Mouse (Mus musculus) cerebellum, adult 11 months (tissue): Measurements from ENCODE around the gene Cpeb3.
"Not testable (repeated sequence)": the region's sequence is repeated elsewhere in the genome, so short reads cannot be mapped to it uniquely, and the experiment has no call there.

ENCODE experiments used
- DNase-seq: peaks from one replicate; pipeline ENCODE4 v3.0.0; 2022

Gene Cpeb3

DNA sequence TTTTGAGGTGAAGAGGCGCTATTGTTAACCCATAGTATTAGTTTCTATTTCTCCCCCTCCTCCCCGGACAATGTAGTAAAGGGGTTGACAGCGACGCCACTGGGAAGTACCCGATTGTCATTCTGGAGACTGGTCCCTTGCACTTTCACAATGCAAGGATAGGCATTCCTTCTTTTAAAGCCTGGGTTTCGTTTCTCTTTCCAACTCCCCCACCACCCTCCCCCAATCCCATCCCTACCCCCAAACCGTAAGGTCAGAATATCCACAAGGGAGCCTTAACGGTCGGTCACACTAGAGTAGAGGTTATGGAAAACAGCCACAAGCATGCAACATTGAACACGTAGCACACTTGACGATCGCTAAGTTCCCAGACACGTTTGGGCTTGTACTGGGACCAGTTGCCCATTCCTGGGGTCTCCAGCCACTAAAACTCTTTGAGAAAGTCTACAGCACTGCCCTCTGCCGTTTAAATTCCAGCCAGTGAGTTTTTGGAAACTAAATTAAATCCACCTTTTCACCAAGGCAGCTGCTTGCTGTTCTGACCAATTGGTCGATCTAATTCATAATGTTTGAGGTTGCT lies at the start of gene Cpeb3:
Gene Cpeb3 (minus strand): TSS at position 426 of the 580 bp plus-strand sequence.
- DNase-seq, result no peak

DNA sequence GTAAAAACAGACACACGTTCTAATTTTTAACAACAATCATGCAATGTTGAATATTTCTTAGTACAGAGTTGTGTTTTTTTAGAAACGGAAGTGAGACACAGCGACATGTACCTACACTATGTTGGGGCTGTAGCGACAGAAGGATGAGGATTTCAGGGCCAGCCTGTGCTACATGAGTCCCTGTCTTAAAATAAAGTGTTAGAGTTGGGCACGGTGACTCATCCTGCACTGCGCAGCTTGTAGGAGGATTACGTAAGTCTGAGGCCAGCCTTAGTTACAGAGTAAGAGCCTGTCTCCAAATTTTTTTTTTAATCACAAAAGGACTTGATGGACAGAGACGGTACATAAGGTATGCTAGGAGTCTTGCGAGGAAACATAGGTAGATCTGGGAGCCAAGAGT lies 46.9 kb upstream of the Cpeb3 start:
- DNase-seq, result no peak

GRCm38 (mm10) chr19:37252104-37252503 lies 43.7 kb upstream of the Cpeb3 start:
- no peak for DNase-seq

DNA sequence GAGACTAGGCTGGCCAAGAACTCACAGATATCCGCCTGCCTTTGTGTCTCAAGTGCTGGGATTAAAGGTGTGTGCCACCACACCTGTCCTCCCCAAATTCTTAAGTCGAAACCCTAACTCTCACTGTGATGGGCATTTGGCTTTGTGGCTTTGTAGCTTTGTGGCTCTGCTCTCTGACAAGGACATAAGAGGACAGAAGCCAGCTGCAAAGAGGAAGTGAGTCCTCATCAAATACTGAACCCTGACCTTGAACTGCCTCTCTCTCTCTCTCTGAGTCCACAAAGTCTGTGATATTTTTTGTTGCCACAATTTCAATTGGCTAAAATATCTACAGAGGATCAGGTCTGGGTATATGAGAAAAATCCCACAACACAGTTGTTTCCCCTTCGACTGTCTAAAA lies 39.8 kb upstream of the Cpeb3 start:
- DNase-seq, result no peak

DNA sequence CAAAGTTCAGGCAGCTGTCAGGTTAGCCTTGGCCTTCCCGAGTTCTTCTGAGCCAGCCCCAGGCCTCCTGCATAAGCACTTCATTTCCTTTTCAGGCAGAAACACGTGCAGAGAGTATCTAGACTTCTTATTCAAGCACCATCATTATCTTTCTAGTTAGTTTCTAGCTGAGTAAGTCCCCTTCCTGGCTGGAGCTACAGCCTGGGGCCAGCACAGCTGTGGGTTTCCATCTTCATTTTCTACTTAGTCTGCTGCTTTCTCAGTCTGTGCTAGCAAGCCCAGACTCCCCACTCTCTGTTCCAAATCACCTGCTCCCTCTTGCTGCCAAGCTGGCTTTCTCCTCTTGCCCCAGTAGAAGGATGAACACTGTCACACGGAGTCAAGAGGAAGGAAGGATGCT lies 38.5 kb upstream of the Cpeb3 start:
- DNase-seq, result no peak

GRCm38 (mm10) chr19:37242707-37243106 lies 34.3 kb upstream of the Cpeb3 start:
- no peak for DNase-seq

- DNase-seq, result no peak
Observed at GRCm38 (mm10) chr19:37241201-37241600, 32.8 kb upstream of the Cpeb3 start.

- no peak for DNase-seq
Observed at GRCm38 (mm10) chr19:37239096-37239495, 30.7 kb upstream of the Cpeb3 start.

- no peak for DNase-seq
Observed at GRCm38 (mm10) chr19:37238651-37239050, 30.2 kb upstream of the Cpeb3 start.

DNA sequence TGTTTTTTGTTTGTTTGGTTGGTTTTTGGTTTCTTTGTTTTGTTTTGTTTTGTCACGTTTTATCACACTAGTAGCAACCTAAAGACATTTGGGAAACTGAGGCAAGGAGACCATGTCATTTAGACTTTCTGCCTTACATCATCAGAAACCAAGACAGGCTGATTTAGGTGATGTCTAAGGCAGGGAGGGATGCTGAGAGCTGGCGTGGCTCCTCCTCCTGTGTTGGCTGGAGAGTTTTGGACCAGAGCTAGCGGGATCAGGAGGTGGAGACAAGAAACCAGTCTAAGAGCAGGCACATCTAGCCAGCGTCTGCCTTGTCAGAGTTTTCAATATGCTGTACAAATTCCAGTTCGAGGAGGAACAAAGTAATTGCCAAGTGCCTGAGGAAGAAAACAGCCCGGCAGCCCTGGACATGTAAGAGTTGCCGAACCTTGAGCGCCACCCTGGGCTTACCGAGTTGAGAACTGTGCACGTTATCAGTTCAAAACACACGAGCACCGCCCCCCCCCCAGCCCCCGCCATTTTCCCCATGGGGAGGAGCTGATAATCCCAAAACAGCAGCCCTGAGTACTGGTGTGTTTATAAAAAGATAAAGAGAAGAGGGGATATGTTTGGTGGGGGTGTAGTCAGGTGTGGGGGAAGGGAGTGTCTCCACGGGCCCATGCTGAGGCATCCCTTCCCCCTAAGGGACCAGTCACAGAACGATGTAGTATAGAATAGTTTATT lies 29.5 kb upstream of the Cpeb3 start:
- DNase-seq, result no peak

DNA sequence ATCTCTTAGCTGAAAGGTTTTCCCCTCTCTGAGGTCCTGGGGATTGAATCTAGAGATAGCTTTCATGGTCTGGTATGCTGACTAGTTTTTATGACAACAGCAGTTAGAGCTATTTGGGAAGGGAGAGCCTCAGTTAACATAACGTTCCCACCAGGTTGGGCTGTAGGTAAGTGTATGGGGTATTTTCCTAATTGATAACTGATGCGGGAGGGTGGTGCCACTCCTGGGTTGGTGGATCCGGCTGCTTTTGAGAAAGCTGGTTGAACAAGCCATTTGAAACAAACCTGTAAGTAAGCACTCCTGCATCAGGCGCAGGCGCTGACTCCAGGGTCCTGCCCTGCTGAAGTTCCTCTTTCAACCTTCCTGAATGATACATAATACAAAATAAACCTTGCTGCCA lies 28.9 kb upstream of the Cpeb3 start:
- DNase-seq, result no peak

DNA sequence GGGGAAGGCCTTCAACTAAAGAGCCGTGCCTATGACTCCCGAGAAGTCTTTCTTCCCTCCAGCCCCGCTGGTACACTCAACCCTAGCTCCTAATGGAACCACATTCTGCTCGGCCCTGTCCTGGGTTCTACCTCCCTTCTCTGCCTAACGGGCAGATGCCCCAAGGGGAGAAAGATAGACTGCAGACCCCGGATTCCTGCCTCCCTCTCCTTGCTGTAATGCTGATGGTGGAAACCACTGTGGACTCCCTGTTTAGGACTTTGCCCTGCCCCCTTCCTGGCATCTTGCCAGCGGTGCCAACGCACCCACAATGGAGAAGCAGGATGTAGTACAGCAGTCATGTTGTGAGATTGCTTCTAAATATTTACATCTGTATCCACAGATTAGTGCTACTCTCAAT lies 27.4 kb upstream of the Cpeb3 start:
- DNase-seq, result no peak

GRCm38 (mm10) chr19:37233561-37234539 lies 25.4 kb upstream of the Cpeb3 start:
- DNase-seq, result peak; percentile 19

DNA sequence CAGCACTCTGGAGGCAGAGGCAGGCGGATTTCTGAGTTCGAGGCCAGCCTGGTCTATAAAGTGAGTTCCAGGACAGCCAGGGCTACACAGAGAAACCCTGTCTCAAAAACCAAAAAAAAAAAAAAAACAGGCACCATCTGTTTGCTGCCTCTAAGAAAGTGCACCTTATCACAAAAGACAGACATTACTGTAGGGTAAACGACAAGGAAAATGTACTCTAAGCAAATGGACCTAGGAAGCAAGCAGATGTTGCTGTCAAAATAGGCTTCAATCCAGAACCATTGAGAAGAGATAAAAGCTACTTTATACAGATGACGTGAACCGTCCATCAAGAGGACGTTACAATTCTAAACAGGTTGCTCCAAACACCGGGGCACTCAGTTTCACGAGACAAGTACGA lies 24.2 kb upstream of the Cpeb3 start:
- DNase-seq, result not testable (repeated sequence)

- DNase-seq, result no peak
Observed at GRCm38 (mm10) chr19:37225197-37225862, 16.9 kb upstream of the Cpeb3 start.

DNA sequence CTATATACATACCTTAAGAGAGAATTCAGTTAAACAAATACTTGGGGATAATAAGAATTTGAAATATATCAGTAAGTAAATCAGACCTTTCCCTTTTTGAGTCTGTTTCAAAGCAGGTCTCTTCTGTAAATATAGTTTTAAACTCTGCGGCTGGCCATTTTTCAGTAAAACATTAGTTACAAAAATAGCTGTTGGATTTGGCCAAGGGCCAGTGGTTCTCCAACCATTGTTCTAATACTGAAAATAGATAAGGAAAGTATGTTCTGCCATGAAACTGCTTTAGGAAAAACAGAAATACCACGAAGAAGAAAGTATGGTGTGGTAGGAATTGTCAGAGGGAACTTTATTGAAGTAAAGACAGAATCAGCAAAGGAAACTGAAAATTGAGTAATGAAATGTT lies 6.3 kb upstream of the Cpeb3 start:
- DNase-seq, result no peak

- no peak for DNase-seq
Observed at GRCm38 (mm10) chr19:37211416-37211815, 3.0 kb upstream of the Cpeb3 start.

- no peak for DNase-seq
Observed at GRCm38 (mm10) chr19:37210457-37210856, 2.1 kb upstream of the Cpeb3 start.

GRCm38 (mm10) chr19:37209467-37210128 lies 1.2 kb upstream of the Cpeb3 start:
- no peak for DNase-seq

DNA sequence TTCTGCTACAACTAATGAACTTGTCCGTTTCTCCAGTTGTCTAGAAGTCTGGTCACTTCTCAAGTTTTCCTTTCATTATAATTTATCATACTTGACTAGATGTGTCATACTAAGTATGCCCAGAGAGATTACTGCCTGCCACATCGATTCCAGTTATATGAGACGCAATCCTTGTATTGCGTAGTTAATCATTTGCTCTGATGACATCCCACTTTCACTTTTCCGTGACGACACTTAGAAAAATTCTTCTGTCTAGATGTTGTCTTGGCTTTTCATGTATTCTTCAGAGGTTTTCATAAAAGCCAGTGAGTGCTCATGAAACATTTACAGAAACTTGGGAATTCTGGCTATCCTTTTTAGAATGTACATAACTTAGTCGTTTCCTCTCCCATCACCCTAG lies 585 bp upstream of the Cpeb3 start:
- DNase-seq, result no peak

DNA sequence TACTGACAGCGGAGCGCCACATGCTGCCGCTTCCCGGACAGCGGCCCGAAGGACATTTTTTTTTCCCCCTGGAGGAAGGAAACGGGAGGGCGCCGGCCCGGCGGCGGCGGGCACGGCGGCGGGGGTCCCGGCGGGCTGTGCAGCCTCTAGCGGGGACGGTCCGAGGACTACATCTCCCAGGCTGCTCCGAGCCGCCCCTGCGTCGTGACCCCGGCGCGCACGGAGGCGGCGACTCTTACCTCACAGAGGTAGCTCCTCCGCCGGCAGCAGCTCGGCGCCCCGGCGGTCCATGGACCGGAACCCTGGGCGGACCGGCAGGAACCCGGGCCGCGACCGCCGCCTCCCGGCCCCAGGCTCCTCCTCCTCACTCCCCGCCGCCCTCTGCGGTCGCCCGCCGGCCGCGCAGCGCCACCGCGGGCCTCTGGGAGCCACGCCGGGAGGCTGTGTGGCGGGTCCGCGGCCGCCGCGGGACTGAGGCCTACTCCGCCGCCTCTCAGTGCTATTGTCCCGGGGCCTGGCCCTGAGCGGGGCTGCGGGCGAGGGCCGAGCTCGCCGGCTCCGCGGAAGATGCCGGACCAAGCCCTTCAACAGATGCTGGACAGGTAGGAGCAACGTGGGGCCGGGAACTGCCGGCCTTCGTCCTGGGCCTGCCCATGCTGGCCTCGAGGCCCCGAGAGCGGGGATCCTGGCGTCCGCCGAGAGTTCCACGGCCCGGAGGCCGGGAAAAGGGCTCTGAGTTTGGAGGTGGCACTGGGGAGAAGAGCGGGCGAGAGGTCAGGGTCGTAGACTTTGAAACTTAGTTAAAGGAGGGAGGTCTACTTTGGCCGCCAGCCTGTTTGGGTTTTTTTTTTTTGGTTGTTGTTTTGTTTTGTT lies 862 bp downstream of the Cpeb3 start, which contains the start of gene March5:
Gene March5 (plus strand): TSS at position 241 of the 873 bp plus-strand sequence.
- peak; percentile 86 for DNase-seq
